Mouse (Mus musculus) 416B (cell line): ENCODE data around the gene Zwilch.
"Not testable (repeated sequence)": the region's sequence is repeated elsewhere in the genome, so short reads cannot be mapped to it uniquely, and the experiment has no call there.

Source experiments
- DNase-seq: peaks from one replicate; pipeline ENCODE4 v3.0.0; 2011; ENCODE audit warnings: low read depth

The Zwilch gene

DNA sequence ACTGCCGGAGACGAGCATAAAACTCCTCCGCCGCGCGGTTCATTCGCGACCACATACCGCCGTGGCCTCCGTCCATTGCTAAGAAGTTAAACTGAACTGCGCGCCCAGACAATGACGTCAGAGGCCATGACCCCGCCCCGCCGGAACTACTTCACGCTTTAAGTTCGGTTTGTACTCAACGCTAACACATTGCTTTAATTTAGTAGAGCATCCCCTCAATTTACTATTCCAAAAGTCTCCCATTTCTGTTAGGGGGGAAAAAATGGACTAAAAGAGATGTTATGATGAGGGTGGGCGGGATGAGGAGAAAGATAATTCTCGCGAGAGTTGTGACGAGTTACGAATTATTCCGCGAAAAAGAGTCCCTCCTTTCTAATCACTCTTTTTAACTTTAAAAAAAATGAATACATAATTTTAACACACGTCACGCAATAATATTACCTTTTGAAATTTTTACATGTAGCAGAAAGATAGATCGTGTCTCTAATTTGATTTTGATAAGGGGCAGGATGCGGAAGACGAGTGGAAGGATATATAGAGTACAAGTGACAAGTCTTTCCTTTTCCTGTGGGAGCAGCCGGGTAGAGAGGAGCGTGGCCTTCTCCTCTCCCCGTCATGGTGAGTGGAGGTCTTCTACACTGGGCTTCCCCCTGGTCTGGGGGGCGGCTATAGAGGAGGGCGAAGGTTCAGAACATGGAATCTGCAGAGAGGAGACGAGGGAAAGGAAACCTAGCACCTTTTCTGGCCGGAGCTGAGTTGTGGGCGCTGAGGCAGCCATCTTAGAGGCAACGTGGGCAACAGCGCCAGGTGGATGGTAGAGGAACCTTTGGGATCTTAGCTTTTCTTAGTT lies at the start of gene Zwilch, which contains the start of gene Rpl4:
Gene Zwilch, minus strand, starts transcription at position 289 of the 850 bp plus-strand sequence.
Gene Rpl4, plus strand, starts transcription at position 560 of the 850 bp plus-strand sequence.
- DNase-seq, result peak; percentile 94

DNA sequence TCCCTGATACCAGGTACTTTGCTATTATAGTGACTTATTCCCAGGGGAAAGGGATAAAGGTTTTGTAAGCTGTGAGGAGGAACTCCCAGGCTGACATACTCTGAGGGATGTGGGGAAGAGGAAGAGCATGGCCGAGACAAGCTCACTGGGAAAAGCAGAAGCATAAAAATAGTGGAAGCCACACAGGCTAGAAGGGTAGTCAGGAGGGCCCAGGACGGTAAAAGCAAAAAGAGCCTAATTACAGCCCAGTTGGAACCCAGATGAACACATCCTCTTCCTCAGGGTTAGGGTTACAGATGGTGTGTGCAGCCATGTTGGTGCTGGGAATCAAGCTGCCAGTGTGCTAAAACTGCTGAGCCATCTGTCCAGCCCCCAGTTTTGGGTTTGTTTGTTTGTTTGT lies 49.2 kb upstream of the Zwilch start:
- no peak for DNase-seq

DNA sequence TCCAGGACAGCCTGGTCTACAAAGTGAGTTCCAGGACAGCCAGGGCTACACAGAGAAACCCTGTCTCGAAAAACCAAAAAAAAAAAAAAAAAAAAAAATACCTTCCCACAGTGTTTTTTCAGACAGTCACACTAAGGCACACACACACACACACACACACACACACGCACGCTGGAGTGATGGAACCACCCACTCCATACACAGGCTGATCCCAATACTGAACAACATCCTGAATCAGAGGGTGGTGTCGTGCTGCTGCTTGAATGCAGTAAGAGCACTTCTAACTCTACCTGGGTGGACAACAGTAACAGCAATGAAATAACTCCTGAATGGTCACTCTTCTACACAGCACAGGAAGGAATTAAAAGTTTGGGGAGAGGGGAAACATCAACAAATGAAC lies 48.6 kb upstream of the Zwilch start:
- DNase-seq, result no peak

DNA sequence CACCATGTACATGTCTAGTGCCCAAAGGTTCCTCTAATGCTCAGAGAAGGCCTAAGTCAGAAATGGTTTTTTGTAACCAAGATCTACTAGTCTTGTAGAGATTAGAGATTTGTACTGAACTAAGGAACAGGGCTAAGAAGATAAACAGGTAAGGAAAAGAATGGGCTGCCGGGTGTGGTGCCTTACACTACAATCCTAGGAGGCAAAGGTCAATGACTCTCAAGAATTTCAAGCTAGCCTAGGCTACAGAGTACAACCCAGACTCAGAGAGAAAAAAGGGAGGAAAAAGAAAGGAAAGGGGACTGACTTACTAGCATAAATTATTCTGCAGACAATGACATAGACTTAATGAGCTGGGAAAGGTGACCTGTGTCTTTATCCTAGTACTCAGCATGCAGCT lies 47.7 kb upstream of the Zwilch start:
- DNase-seq, result no peak

DNA sequence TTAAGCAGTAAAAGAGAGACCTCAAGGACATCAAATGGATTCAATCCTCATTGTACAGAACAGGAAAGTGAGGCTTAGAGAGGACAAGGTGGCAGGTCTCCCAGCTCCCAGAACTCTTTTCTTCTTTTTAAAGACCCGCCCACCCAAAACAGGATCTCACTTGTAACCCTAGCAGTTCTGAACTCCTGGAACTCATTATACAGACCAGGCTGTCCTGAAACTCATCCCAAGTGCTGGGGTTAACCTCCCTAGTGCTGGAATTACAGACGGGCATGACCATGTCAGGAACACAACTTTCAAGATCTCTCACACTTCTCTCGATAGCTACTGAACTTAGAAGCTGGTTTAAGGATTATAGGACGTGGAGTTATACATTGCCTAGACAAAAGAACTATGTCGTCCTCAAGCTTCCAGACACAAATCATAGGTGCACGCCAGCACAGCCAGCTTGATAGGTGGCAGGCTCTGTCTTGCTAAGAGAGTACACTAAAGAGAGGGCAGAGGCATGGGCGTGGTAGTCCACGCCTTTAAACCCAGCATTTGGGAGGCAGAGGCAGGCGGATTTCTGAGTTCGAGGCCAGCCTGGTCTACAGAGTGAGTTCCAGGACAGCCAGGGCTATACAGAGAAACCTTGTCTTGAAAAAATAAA lies 47.0 kb upstream of the Zwilch start:
- DNase-seq, result no peak

DNA sequence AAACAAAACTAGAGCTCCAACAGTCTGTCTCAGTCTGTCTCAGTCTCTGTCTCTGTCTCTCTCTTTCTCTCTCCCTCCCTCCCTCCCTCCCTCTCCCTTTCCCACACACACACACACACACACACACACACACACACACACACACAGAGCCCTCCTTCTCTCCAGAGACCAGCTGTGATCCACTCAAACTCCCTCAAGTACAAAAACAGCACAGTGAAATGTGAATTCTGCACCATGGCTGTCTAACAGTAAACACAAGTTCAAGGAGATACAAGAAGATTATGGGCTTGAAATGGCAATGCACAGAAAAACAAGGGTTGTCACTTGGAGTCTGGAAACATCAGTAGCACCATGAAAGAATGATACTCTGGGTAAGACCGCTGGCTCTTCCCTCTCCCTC lies 46.4 kb upstream of the Zwilch start:
- DNase-seq, result no peak

DNA sequence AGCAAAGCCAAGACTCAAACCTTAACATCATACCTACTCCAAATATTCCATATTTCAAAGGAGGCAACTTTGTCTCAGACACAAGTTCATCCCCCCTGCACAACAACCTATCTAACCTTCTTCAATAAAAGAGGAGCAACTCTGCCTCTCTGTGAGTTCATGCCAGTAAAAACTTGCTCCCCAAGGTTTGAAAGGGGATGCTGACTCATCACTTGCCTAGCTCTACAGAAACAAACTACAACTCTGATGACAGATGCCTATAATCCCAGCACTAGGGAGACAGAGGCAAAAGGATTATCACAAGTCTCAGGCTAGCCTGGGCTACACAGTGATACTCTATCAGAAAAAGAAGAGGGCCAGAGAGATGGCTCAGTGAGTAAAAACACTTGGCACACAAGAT lies 45.0 kb upstream of the Zwilch start:
- DNase-seq, result no peak

DNA sequence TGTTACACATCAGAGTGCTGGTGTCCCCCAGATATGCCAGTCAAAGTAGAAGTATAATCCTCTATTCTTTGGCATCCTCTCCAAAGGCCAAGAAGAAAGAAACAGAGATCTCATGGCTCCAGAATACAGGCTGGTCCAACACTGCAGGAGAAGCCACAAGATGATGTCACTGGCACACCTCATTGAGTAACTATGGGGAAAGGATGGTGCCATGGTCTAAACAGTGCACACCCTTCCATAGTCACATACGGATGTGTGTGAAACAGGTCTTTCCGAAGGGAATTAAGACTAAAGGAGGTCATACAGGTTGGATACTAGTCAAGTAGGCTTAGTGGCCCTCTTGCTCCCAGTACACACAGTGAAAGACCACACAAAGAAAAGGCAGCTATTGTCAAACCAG lies 43.7 kb upstream of the Zwilch start:
- DNase-seq, result no peak

DNA sequence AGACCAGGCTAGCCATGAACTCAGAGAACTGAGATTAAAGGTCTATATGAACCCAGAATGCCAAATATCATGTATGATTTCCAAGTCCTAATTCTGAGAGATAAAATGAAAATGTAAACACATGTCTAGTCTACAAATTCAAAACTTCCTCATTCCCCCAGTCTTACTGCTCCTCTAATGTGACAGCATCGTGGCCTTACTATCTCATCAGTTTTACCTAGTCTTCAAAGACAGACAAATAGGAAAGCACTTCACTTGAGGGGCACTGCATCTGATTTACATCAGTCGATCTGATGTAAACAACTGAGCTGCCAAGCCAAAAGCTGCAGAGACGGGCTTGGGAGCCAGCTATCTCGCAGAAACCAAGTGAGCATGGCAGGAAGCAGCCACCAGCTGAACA lies 43.2 kb upstream of the Zwilch start:
- DNase-seq, result no peak

DNA sequence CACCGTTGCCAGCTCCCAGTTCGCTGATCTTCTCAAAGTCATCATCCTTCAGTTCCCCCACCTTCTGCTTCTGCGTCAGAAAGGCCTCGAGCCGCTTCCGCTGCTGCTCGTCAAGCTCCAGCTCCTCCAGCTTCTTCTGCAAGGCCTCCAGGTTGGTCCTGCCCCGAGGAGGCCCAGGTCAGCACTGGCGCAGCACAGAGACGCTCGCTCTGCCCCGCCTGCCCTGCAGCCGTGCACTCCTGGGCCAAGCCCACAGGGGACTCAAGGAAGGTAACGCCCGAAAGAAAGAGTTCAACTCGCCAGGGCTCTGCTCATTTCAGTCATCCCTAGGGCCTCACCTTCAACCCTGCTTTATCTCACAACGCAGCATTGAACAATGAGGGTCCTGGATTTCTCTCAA lies 41.5 kb upstream of the Zwilch start:
- DNase-seq, result no peak

DNA sequence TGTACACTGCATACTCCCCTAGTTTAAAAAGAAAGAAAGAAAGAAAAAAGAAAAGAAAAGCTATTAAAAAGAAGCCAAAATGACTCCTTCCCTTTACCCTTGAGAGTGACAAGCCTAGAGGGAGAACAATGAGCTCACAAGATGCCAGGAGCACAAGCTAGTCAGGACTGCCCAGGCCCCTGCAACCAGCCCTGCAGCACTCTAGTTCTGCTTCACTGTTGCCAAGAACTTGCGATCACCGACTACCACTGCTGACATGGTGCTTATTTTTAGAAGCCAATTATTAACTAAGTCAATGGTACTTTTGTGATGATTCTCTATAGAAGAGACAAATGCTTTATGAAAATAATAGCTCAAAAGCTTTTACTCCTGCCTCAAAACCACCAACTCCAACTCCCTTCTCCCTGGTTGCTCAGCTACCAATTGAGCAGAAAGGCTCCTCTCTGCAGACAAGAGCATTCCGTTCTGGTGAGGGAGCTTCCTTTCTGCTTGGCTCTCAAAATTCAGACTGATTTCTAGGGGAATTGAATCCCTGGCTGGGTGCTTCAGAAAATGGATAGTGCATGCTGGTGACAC lies 34.7 kb upstream of the Zwilch start:
- no peak for DNase-seq

DNA sequence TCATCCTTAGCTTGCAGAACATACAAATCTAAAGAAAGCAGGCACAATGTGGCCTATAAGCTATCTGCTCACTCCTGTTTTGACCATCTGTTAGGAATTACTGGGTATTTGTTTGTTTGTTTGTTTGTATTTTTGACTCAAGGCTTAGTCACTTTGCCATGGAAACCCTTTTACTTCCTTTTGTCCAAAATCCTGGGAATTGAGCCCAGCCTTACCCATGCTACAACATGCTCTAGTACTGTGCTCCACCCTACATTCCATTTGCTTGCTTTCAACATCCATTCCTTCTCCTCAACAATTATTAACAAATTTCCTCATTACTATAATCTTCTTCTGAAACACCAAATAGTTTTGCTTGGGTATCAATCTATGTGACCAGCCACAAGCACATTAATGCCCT lies 30.0 kb upstream of the Zwilch start:
- DNase-seq, result no peak

DNA sequence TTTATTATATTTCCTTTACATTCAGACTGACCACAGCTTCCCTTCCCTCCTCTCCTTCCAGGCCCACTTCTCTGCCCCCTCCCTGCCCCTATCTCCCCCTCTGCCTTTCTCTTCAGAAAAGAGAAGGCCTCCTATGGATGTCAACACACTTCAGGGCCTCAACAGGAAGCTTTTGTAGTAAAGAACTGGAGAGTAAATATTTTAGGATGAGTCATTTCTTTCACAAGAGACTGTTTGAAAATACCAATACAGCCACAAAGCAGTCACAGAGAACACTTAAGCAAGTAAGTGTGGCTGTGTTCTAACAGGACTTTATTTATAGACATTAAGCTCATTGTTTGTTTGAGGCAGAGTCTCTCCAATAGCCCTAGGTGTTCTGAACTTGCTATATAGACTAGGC lies 29.4 kb upstream of the Zwilch start:
- DNase-seq, result peak; percentile 91

DNA sequence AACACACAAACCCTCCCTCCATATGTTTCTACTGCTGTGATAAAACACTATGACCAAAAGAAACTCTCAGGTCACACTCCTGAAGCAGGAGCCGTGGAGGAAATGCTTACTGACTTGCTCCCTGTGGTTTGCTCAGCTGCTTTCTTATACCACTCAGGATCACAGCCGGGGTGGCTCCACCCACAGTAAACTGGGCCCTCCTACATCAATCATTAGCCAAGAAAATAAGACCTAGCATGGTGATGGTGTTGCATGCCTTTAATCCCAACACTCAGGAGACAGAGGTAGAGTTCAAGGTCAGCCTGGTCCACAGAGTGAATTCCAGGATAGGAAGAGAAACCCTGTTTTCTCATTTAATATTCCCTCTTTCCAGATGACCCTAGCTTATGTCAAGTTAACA lies 27.0 kb upstream of the Zwilch start:
- no peak for DNase-seq

DNA sequence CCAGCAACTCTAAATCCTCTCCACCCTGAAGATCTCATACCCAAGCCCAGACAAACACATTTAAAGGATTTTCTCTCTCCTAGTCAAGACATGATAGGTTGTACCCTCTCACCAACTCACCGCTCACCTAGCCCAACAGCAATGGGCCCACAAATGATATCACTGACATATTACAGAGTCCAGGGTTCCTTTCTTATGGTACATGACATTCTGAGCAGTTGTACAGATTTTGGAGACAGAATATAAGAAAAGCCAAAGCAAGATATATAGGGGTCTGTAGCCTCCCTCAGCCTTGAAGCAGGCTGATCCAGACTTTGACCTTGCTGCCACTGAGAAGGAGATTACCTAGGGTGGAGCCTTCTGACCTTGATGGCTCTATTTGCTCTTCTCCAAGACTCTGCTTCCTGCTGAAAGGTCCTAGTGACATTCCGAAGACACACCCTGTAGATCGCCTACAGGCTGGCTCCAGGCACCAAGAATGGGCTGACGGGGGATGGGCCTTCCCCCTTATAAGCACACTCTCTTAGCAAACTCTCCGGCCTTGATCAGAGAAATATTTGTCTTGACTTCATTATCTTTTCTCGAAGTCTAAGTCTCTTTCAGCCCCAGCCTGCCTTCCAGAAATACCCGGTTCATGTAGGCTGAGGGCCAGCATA lies 26.0 kb upstream of the Zwilch start:
- DNase-seq, result not testable (repeated sequence)

DNA sequence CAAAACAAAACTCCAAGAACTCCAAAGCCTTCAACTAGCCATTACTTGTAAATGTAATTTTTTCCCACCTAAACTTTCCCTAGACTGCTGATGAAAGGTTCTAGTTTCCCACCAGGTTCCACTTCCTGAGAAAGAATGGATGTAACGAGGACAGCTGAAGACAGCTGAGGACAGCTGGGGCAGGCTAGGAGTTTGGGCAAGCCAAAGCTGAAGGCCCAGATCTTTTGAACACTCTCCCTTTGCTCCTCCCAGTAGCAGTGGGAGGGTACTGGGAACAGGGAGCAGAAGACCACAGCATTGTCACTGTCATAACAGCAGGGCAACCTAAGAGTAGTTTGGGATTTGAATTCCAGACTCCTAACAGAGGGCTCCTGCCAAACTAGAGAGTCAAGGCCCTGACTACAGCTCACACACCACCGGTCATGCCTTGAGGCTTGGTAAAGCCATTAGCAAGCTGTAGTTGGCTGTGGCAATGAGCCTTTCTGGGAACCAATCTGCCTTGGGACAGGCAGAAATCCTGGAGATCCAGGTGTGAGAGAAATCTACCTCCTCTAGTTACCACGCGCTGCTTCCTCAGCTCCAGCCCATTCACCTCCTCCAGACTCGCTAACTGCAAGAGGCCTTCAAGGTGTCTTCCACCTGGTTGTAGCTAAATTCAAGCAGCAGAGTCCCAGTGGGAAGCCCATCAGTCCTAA lies 25.3 kb upstream of the Zwilch start:
- DNase-seq, result no peak

DNA sequence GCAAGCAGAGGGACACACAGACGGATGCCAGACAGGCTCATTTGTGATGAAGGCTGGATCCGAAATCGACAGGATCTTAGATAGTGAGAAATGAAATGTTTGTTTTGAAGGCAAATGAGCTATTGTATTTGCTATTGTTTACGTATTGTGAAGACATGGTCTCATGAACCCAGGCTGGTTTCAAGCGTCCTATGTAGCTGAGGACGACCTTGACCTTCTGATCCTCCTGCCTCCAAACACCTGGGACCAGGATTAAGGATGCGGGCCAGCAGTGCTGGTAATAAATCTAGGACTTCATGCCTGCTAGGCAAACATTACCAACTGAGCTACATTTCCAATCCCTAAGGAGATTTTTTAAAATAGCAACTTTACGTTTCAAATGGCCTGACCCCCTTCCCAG lies 24.6 kb upstream of the Zwilch start:
- no peak for DNase-seq

DNA sequence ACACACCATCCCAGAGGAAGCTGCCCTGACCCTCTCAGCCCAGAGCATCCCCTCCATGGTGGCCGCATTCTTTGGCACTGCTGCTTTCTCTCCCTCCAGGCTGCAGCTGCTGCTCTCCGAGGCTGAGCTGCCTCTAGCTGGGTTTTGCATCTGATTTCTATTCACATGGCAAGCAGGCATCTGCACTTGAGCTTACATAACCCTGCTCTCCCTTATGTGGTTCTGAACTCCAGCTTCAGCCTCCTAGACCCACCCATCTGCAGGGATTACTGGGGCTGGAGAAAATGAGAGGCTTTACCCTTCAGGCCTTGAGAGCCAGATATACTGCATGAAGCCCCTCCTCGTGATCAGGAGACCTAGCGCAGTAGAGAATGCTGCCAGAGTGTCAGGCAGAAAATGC lies 22.6 kb upstream of the Zwilch start:
- DNase-seq, result no peak

DNA sequence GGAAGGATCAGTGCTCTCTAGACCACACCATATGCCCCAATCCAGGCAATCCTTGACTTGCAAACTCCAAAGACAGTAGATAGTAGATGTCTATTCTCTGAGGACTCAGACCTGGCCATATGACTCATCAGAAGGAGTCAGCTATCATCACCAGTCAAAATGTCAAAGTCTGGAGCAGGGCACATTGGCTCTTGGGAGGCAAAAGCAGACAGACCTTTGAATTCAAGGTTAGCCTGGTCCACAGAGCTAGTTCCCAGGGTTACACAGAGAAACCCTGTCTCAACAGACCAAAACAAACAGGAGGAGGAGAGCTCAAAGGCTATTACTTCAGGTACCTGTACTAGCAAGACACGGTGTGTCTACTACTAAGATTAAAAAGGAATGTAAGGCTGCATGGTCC lies 21.0 kb upstream of the Zwilch start:
- no peak for DNase-seq

DNA sequence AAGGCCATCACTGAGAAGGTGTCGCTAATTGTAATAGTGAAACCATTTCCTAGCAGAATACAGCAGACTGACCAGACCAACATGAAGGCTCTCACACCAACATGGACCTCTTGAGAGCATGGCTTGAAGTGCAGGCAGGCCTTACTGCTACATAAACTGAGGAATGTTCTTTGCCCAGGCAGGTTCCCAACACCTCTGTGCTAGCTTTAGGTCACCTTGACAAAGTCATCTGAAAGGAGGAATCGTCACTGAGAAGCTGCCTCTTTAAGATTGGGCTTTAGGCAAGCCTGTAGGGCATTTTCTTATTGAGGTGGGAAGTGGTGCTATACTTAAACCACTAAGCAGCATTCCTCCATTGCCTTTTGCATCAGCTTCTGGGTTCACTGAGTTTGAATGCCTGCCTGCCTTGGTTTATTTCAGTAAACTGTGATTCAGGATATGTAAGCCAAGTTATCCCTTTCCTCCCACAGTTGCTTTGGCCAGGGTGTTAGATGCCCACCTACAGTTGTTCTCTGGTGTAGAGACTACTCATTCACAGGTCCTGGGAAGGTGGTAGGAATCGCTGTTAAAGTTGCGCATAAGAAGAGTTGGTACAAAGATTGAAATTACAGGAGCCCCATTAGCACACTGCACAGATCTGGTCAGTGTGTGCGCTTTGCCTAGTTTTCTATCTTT lies 11.4 kb upstream of the Zwilch start:
- no peak for DNase-seq

DNA sequence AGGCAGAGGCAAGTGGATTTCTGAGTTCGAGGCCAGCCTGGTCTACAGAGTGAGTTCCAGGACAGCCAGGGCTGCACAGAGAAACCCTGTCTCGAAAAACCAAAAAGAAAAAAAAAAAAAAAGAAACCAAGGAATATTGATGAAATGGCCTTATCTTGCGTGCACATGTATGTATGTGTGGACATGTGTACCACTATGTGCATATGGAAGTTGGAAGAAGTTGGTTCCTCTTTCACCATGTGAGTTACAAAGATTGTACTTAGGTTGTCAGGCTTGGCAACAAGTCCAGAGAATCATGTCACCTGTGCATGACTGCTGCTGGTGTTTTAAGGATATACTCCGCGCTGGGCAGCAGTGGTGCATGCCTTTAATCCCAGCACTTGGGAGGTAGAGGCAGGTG lies 10.4 kb upstream of the Zwilch start:
- DNase-seq, result not testable (repeated sequence)
